Mouse (Mus musculus) ZHBTc4 (cell line): Measurements from ENCODE around the gene Pdcl.
A peak's percentile ranks its signal among the peaks of the same experiment; 100 is the strongest.

Experiments used
- DNase-seq: peaks from one replicate; pipeline ENCODE4 v3.0.0-alpha.2; 2011; ENCODE audit warnings: low read depth, low spot score

Gene Pdcl

DNA sequence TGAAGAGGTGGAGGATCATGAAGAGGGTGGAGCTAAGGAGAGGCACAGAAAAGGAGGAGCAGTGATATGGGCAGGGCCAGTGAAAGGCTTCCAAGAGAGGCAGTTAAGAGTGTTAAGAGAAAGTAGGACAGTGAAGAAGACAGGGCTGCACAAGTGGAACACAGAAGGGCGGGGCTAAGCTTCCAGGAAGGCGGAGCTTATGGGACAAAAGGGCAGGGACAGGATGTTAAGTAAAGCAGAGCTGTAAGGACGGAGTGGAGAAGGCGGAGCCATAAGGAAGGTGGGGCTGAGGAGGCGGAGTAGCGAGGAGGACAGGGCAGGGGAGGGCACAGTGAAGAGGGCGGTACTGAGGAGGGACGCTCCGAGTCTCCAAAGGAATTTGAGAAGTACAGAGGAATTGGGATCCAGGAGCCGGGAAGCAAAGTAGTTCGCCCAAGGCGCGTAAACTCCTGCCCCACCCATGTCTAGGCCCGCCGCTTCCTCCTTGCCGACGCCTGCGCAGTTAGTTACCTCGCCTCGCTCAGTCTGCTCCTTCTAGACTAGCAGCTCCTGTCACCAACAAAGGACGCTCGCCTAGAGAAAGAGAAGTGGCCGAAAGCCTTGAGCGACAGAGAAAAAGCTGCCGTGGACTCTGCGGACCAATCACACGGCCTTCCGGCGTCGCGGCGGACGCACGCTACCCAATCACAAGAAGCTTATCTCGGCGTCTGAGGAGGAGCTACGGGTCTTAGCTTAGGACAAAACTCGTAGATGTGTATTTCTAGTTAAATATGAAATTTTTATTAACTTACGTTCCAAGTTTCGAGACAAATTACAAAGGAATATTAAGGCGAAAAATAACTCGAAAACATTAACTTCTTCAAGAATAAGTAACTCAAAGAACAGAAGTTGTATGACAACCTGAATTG, at the start of gene Pdcl:
Gene Pdcl (minus strand): TSS at position 700 of the 908 bp plus-strand sequence.
- peak; percentile 99 for DNase-seq

DNA sequence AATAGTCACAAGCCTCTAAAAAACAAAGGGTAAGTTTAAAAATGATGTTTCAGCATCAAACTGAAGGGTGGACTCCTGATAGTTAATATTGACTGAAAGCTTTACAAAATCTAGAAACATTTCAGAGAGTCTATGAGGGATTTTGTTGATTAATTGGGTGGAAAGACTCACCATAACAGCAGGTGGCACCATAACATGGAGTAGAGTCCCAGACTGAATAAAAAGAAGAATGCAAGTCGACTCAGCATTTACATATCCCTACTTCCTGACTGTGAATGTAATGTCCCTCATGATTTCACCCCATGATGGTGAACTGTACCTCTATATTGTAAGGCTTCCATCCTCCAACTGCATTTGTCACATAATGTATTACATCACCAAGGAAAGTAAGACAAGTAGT, 36.4 kb upstream of the Pdcl start:
- DNase-seq, result no peak

DNA sequence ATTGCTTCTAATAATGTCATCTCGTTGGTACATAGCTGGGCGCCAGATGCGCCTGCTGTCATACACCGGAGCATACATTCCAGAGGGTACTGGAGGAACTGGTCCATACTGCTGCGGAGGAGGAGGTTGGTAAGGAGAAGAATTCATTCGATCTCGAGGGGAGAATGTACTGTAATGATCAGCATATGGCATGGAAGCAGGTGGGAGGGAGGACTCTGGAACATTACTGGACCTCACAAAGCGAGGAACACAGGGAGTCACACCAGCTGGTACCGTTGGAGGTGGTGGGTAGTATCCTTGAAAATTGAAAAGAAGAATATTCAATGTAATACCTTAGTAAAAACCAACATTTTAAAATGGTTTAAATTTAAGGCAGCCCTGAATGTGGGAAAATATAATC, 23.8 kb upstream of the Pdcl start:
- DNase-seq, result no peak

DNA sequence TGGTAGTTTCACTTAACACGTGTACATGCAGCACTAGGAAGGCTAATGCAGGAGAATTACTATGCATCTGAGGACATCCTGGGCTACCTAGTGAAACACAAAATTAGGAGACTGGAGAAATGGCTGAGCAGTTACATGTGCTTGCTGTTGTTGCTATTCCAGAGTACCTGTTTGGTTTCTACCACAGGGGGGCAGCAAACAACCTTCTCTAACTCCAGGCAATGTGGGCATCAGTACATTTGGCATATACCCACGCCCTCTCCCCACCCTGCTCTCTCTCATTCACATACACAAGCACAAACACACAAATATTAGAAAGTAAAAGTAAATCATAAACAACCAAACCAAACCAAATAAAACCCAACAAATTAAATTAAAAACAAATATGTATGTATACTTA, 21.1 kb upstream of the Pdcl start:
- DNase-seq, result peak; percentile 76

DNA sequence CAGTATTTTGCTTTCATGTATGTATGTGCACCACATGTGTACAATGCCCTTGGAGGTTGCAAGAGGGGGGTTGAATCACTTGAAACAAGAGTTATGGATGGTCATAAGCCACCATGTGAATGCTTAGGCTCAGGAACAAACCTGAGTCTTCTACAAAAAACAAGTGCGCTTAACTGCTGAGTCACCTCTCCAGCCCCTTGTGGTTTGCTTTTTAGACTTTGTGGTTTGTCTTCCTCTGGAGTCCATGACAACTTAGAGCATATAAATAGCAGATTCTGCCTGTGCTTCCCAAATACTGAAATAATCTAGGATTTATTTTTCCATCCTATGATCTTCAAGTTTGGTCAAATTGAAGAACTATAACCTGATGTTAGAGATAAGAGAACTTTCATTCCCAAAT, 16.9 kb upstream of the Pdcl start:
- no peak for DNase-seq

DNA sequence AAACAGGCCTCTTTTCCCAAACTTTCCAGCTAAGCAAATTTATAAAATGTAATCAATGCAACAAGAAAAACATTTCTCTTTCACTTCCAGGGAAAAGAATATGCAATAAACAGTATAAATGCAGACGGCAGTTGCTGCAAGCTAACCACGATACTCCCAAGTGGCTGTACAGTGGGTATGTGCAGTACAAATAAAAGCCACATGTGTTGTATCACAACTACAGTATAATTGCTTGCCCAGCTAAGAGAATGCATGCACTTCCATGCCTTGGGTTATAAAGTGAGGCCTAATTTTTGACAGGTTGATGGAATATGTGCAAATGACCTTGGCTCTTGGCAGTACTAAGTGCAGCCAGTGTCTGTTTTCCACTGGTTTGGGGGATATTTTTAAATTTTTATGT, 11.5 kb upstream of the Pdcl start:
- no peak for DNase-seq

DNA sequence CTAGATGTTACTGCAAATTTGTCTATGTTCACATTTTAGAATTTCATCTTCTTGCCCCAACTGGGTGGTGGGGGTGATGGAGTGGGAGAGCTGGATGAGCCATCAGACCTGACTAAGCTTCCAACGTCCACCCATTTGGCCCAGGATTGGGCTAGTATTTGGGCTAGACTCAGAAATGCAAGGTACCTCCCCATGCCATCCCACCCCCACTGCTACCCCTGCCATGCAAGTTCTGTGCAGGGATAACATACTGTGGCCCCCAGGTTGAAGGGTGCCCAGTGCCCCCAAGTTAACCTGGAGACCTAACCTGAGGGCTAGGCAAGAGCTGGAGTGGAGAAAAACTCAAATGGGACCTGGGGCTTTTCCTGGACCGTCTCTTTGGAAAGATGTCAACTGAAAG, 776 bp upstream of the Pdcl start:
- peak; percentile 11 for DNase-seq

DNA sequence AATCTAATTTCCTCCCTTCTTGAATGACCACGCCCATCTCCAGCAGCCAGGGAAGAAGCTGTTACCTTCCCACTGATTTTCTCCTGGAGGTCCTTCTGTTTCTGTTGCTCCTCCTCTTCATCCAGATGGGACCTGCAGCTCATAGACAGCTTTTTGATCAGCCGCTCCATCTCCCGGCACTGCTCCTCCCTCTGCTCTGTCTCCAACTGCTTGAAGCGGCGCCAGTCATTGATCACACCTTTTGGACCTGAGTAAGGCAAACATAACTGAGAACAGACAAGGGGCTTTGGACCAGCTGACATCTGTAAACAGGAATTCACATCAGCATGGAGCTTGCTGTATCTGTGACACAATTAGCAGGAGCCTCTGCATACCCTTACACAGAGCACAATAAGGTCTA, 3.6 kb downstream of the Pdcl start:
- no peak for DNase-seq

DNA sequence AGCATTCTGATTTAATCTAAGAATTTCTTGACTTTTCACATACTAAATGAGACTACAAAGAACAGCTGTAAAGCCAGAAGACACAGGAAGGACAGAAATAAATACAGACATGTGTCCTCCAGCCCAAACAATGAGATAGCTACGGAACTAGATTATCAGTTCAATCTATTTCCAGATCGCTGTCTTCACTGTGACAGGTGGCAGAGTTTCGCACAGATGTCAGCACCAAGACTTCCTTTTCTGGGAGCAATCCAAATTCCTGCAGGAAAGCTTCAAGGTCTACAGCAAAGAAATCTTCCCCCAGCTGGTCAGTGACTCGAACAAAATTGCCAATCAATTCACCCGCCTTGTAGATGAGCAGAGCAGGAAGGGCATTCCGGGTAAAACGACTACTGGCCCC, 7.5 kb downstream of the Pdcl start:
- no peak for DNase-seq

DNA sequence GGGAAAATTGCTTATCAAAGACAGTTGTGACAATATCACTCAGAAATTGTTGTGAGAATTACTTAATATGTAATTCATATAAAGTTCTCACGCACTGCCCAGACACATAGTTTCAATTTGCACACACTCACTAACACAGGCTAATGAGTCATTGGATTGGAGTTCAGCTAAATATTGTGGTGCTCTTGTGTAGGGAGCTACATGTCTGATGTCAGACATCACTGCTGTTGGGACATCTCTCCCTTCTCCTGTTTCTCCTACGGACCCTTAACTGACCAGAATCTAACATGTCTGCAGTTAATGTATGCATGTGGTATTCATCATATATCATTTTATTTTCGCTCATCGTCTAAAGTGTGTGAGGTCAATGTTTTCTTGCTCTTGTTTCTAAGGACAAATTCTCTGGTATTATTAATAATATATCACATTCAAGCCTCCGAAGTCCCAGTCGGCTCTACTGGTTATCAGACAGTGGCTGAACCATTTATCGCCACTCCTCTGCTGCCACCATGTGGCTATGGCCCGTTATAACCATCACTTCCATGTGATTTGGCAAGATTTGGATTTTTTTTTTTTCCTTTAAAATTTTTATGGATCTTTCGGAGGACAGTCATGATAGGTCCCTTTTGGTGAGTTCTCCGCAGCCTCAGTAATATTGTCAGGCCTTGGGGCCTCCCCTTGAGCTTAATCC, 20.5 kb downstream of the Pdcl start:
- no peak for DNase-seq

DNA sequence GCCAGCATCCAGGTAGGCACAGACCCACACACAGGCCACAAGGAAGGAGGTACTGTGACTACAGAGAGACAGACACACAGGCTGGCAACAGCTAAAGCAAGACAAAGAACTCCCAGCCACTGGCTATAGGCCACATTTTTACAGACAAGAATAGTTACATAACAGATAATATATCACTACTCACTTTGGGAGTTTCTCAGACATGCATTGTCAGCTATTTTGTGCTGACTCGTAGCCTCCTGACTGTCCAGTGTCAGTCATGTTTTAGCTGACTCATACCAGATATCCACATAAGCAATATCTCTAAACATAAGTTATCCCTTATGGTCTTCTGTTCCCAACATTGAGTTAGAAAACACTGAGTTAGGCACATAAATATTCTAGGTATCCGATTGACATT, 25.8 kb downstream of the Pdcl start:
- DNase-seq, result no peak

DNA sequence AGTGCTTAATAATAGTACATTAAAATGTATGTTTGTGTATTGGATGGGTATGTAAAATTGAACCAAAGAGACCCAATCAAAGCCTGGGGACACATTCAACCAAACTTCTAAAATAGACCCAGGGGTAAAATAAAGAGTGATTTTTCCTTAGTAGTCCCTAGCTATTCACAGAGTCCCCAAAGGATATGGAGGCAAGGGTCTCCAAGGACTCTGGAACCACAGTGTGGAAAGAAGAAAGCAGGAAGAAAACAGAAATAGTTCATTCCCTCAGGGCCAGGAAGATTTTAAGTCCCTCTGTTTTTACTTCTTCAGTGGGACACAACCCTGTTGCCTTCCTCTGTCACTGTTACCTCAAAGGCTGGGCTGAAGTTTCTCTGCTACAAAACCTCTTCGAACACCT, 32.9 kb downstream of the Pdcl start, which contains the start of gene Olfr368:
Gene Olfr368 (plus strand): TSS at position 301 of the 400 bp plus-strand sequence.
- DNase-seq, result no peak
